Mouse (Mus musculus) G1E (cell line): Measurements from ENCODE around the gene Rassf1.

ENCODE experiments used
- CTCF ChIP-seq: IDR thresholded peaks from 2 replicates; pipeline ENCODE4 v1.5.1; 2012; ENCODE audit warnings: low read depth, low read length, inconsistent platforms, mixed read lengths
- GATA2 ChIP-seq: IDR thresholded peaks from 2 replicates; pipeline ENCODE4 v1.6.1; 2012; ENCODE audit warnings: low read depth, low read length, inconsistent platforms, borderline replicate concordance

GRCm38 (mm10) chr9:107596619-107597569 lies 45.5 kb downstream of the Rassf1 start:
- TF ChIP-seq CTCF: no peak
- no peak for TF ChIP-seq GATA2
